Mouse (Mus musculus) adrenal gland, postnatal 36 days (tissue): ENCODE data around the gene Dnaaf3. TPM values are rescaled to one million over a fixed set of nuclear protein-coding genes. Genes with fewer than 3 reads are reported as not detected.

Experiments used
- DNase-seq, 2 experiments: peaks; one replicate each; pipeline ENCODE4 v3.0.0; 2021; ENCODE audit warnings: mixed read lengths in 1 of 2
- microRNA-seq: library from miRNA; unstranded; fragments of <30 nt; microRNA quantifications from one replicate; pipeline ENCODE4 v1.2.0, GENCODE M21; 2021
- total RNA-seq, 2 experiments: library from RNA; stranded (reverse); gene quantifications; 2 replicates each; pipeline ENCODE4 v1.2.3; 2021

Gene Dnaaf3
- total RNA-seq, 2 experiments from 2014 or later: 0.70 to 1.2 TPM

- no peak for DNase-seq
These were observed 33.2 kb downstream of the Dnaaf3 start for GRCm38 (mm10) chr7:4499034-4499433.

DNA sequence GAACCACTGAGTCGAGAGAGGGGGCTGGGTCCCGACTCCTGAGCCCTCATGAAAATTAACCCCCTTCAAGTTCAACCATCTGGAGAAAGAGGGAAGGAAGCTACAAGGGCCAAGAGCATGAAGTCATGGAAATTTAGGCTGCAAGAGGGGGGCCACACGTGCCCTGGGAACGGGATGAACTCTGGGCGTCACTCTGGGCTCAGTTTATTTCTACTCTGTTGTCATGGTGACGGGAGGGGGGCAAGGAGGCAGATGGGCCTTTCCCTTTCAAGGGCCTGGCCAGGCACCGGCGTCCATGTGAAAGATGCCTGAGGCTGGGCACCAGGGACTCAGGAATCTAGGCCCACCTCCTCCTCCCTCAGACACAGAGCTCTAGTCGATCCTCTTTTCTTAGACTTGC lies 34.0 kb downstream of the Dnaaf3 start:
- peak; percentile 51 to 72 for DNase-seq

DNA sequence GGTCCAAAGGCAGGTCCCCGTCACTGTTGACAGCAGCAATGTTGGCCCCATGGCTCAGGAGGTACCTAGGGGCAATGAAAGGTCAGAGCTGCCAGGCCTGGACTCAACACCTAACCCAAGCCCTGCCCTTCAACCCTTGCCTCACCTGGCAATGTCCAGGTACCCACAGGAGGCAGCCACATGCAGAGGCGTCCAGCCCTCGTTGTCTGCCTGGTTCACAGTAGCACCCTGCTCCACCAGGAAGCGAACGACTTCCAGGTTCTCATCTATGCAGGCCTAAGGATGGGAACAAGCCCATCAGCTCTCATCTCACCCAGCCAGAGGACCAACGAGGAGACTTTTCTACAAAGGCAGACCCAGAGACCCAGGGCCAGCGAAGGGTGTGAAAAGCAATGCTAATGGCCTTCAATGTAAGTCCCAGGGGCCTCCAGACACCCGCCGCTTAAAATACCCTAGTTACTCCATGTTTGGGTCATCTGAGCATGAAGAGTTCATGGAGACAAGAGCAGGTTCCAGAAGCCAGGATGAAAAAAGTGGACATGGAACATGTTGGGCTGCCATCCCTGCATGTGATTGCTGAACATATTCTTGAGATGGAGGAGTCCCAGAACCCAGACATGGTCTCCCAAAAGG lies 34.9 kb downstream of the Dnaaf3 start:
- DNase-seq: no peak

GRCm38 (mm10) chr7:4496468-4496867 lies 35.8 kb downstream of the Dnaaf3 start:
- peak; percentile 59 to 62 for DNase-seq

GRCm38 (mm10) chr7:4493991-4494390 lies 38.3 kb downstream of the Dnaaf3 start:
- no peak for DNase-seq

- DNase-seq: no peak
These were observed 39.7 kb downstream of the Dnaaf3 start for GRCm38 (mm10) chr7:4492284-4493224.

- peak in 1 of 2 experiments; percentile 14 for DNase-seq
These were observed 40.9 kb downstream of the Dnaaf3 start for GRCm38 (mm10) chr7:4491308-4491707.

GRCm38 (mm10) chr7:4482281-4482680 lies 50.0 kb downstream of the Dnaaf3 start:
- no peak for DNase-seq

DNA sequence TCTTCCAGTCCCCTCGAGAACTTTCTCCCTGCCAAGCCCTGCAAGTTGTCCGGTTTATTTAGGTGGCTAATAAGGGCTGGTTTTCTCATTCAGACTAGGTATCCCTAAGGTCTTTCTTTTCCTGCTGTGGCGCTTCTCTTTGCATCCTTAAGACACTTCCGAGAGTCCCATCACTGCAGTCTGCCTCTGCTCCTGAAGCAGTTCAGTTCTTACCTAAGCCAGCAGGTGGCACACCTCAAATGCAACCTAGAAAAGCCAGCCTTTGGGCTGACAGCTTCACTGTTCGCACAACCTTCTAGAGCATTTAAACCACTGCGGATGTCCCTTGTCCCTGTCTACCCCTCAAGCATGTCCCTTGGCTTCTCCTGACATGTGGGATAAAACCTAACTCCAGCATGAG lies 52.6 kb downstream of the Dnaaf3 start:
- DNase-seq: peak; percentile 28 to 53

DNA sequence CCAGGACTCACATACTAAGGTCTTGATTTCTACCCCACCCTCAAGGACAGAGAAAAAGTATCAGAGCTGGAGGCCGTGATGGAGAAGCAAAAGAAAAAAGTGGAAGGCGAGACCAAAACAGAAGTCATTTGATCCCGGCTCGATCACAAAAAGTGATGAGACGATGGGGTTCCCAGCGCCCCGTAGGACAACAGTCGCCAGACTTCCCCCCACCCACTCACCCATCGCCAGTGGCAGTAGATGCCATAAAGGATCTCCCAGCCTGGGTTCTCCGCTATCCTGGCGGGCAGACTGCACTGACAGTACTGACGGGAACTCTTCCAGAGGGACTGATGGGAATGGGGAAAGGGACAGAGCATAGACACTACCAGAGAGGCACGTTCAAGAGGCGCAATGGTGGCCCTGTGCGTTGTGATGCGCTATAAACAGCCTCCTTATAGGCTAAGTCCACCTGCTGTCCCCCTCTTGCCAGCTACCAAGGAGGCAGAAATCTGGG lies 53.4 kb downstream of the Dnaaf3 start:
- DNase-seq: no peak

DNA sequence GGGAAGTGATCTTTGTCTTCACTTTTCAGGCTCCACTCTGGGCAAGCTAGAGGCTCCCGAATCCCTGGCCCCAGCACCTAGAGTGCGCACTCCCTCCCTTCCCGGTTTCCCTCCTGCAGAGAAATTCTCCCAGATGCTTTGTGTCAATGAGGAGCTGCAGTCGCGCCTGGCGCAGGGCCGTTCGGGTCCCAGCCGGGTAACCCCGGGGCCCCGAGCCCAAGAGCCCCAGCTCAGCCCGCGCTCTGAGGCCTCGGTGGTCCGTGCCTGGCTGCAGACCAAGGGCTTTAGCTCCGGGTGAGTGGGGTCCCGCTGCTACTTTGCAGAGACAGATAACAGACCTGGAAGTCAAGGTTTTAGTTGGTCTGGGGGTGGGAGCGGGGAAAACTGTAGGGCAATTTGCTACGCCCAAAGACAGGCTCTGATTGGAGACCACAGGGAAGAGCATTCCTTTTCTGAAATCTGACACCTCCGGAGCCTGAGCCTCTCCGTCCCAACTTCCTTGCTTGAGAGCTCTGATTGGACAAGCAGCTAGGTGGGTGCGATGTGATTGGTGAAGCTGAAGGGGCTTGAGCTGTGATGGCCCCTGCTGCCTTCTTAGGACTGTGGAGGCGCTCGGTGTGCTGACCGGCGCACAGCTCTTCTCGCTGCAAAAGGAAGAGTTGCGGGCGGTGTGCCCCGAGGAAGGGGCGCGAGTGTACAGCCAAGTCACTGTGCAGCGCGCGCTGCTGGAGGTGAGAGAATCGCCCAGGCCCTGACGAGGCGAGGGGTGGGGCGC lies 54.0 kb downstream of the Dnaaf3 start:
- peak; percentile 83 to 87 for DNase-seq

- no peak for DNase-seq
These were observed 58.3 kb downstream of the Dnaaf3 start for GRCm38 (mm10) chr7:4473940-4474339.

Small RNA genes within 50 kb of the gene (microRNA-seq; reads per million reads assigned to microRNA genes)
- gene Gm23577: not detected

Other genes with a start within 250 kb of the Dnaaf3 start
- gene Ncr1, start 194.7 kb downstream of the Dnaaf3 start, total RNA-seq: not detected
- under 1 TPM in 1 of 2 experiments, not detected in 1; 0.20 TPM for gene Gp6, start 134.7 kb downstream of the Dnaaf3 start, total RNA-seq
- gene Rdh13, start 86.8 kb downstream of the Dnaaf3 start, total RNA-seq: 10 to 100 TPM; 18.3 to 24.1 TPM
- gene Eps8l1, start 71.8 kb downstream of the Dnaaf3 start, total RNA-seq: 1 to 10 TPM; 2.6 to 9.6 TPM
- gene Ppp1r12c, start 30.8 kb downstream of the Dnaaf3 start, total RNA-seq: 100 to 1,000 TPM in 1 of 2 experiments, 10 to 100 TPM in 1; 74.6 to 112 TPM
- gene Tnnt1, start 16.1 kb downstream of the Dnaaf3 start, total RNA-seq: 1 to 10 TPM; 1.0 to 1.8 TPM
- gene Tnni3, start 8.2 kb downstream of the Dnaaf3 start, total RNA-seq: under 1 TPM; 0.56 to 0.76 TPM
- gene Syt5, start 15.1 kb upstream of the Dnaaf3 start, total RNA-seq: 1 to 10 TPM; 6.4 to 9.5 TPM
- not detected for gene Ptprh, start 71.6 kb upstream of the Dnaaf3 start, total RNA-seq
- 1 to 10 TPM; 5.9 to 8.2 TPM for gene Tmem86b, start 99.0 kb upstream of the Dnaaf3 start, total RNA-seq
- 10 to 100 TPM; 82.6 to 89.5 TPM for gene Ppp6r1, start 126.6 kb upstream of the Dnaaf3 start, total RNA-seq
- 10 to 100 TPM; 47.8 to 50.7 TPM for gene Hspbp1, start 152.6 kb upstream of the Dnaaf3 start, total RNA-seq
- gene Brsk1, start 158.2 kb upstream of the Dnaaf3 start, total RNA-seq: 1 to 10 TPM; 6.6 to 8.0 TPM
- gene Tmem150b, start 192.8 kb upstream of the Dnaaf3 start, total RNA-seq: under 1 TPM; 0.16 to 0.43 TPM
- 10 to 100 TPM; 30.5 to 34.6 TPM for gene Kmt5c, start 207.7 kb upstream of the Dnaaf3 start, total RNA-seq
- 1 to 10 TPM; 7.5 to 7.8 TPM for gene Cox6b2, start 220.6 kb upstream of the Dnaaf3 start, total RNA-seq
- not detected for gene Fam71e2, start 238.8 kb upstream of the Dnaaf3 start, total RNA-seq